Mouse (Mus musculus) MEL (cell line): ENCODE results near the gene Akr1d1. TPM values are rescaled to one million over a fixed set of nuclear protein-coding genes. Genes with fewer than 3 reads are reported as not detected.

Experiments used
- DNase-seq: peaks from one replicate; pipeline ENCODE4 v3.0.0; 2011; ENCODE audit warnings: low read depth, low spot score
- H3K27ac ChIP-seq: 2 replicates; pipeline ENCODE4 v1.5.1; 2012; ENCODE audit warnings: low read depth, mild to moderate bottlenecking, control low read depth, low read length, moderate library complexity; ENCODE audit not compliant: control insufficient read depth
- H3K27me3 ChIP-seq, 2 experiments: fragments of 150-350 bp in 1 of 2; sonication (generic) in 1 of 2; 2 replicates each; pipeline ENCODE4 v1.6.1; 2012; ENCODE audit warnings: low read length in 2 of 2, mild to moderate bottlenecking in 2 of 2, improper control_type of control experiment in 1 of 2, moderate library complexity in 1 of 2; ENCODE audit not compliant: insufficient read depth in 2 of 2, control insufficient read depth in 1 of 2
- H3K36me3 ChIP-seq, 2 experiments: 2 replicates each; pipeline ENCODE4 v1.6.1; 2012 to 2014; ENCODE audit warnings: low read length in 2 of 2, improper control_type of control experiment in 1 of 2, inconsistent platforms in 1 of 2, mild to moderate bottlenecking in 1 of 2; ENCODE audit not compliant: insufficient read depth in 2 of 2, control insufficient read depth in 1 of 2
- H3K4me1 ChIP-seq, 2 experiments: fragments of 150-350 bp in 1 of 2; sonication (generic) in 1 of 2; 2 replicates each; pipeline ENCODE4 v1.6.1; 2012; ENCODE audit warnings: low read length in 2 of 2, improper control_type of control experiment in 1 of 2, mild to moderate bottlenecking in 1 of 2; ENCODE audit not compliant: insufficient read depth in 2 of 2, control insufficient read depth in 1 of 2
- H3K4me3 ChIP-seq, 2 experiments: fragments of 150-350 bp in 1 of 2; sonication (generic) in 1 of 2; 2 replicates each; pipeline ENCODE4 v1.5.1; 2012; ENCODE audit warnings: low read depth in 2 of 2, low read length in 2 of 2, mild to moderate bottlenecking in 2 of 2, moderate library complexity in 2 of 2, control low read depth in 1 of 2, improper control_type of control experiment in 1 of 2; ENCODE audit not compliant: control insufficient read depth in 1 of 2, insufficient read depth in 1 of 2
- H3K79me2 ChIP-seq: 2 replicates; pipeline ENCODE4 v1.6.1; 2012; ENCODE audit warnings: mild to moderate bottlenecking, low read length, moderate library complexity; ENCODE audit not compliant: control insufficient read depth, poor library complexity, insufficient read depth
- H3K9ac ChIP-seq: 2 replicates; pipeline ENCODE4 v1.6.1; 2012; ENCODE audit warnings: low read depth, mild to moderate bottlenecking, control low read depth, low read length, moderate library complexity; ENCODE audit not compliant: control insufficient read depth, poor library complexity, severe bottlenecking
- H3K9me3 ChIP-seq: fragments of 150-350 bp; sonication (generic); replicated peaks from 2 replicates; pipeline ENCODE4 v1.6.1; 2012; ENCODE audit warnings: mild to moderate bottlenecking, low read length, improper control_type of control experiment, moderate library complexity; ENCODE audit not compliant: insufficient read depth
- CHD1 ChIP-seq: IDR thresholded peaks from 2 replicates; pipeline ENCODE4 v1.6.1; 2012; ENCODE audit warnings: low read depth, mild to moderate bottlenecking, inconsistent platforms, low read length, improper control_type of control experiment
- CHD2 ChIP-seq: IDR thresholded peaks from 2 replicates; pipeline ENCODE4 v1.6.1; 2011; ENCODE audit warnings: low read length, improper control_type of control experiment
- E2F4 ChIP-seq: IDR thresholded peaks from 2 replicates; pipeline ENCODE4 v1.6.1; 2011; ENCODE audit warnings: low read depth, low read length, improper control_type of control experiment, borderline replicate concordance
- ETS1 ChIP-seq: IDR thresholded peaks from 2 replicates; pipeline ENCODE4 v1.6.1; 2012; ENCODE audit warnings: low read depth, mild to moderate bottlenecking, inconsistent platforms, low read length, improper control_type of control experiment, moderate library complexity
- HCFC1 ChIP-seq: IDR thresholded peaks from 2 replicates; pipeline ENCODE4 v1.6.1; 2012; ENCODE audit warnings: low read depth, mild to moderate bottlenecking, inconsistent platforms, low read length, improper control_type of control experiment, moderate library complexity
- KAT2A ChIP-seq: conservative IDR thresholded peaks from 2 replicates; pipeline ENCODE4 v1.6.1; 2012; ENCODE audit warnings: low read depth, low read length, improper control_type of control experiment, inconsistent platforms
- MAFK ChIP-seq: IDR thresholded peaks from 2 replicates; pipeline ENCODE4 v1.6.1; 2011; ENCODE audit warnings: low read depth, mild to moderate bottlenecking, low read length, improper control_type of control experiment, borderline replicate concordance
- MEF2A ChIP-seq: IDR thresholded peaks from 2 replicates; pipeline ENCODE4 v1.6.1; 2014; ENCODE audit warnings: low read depth, mild to moderate bottlenecking, inconsistent platforms, low read length, improper control_type of control experiment; ENCODE audit not compliant: poor library complexity, insufficient replicate concordance, severe bottlenecking; ENCODE audit errors: extremely low read depth
- POLR2A ChIP-seq, 2 experiments: IDR thresholded peaks; 2 replicates each; pipeline ENCODE4 v1.6.1; 2011 to 2012; ENCODE audit warnings: low read length in 2 of 2, mild to moderate bottlenecking in 2 of 2, control low read depth in 1 of 2, improper control_type of control experiment in 1 of 2, low read depth in 1 of 2, moderate library complexity in 1 of 2; ENCODE audit not compliant: control insufficient read depth in 1 of 2, insufficient read depth in 1 of 2, poor library complexity in 1 of 2
- SIN3A ChIP-seq: IDR thresholded peaks from 2 replicates; pipeline ENCODE4 v1.6.1; 2012; ENCODE audit warnings: low read length, improper control_type of control experiment, inconsistent platforms
- SMC3 ChIP-seq: IDR thresholded peaks from 2 replicates; pipeline ENCODE4 v1.6.1; 2011; ENCODE audit warnings: low read depth, low read length, improper control_type of control experiment
- TBP ChIP-seq: IDR thresholded peaks from 2 replicates; pipeline ENCODE4 v1.8.0; 2011; ENCODE audit warnings: low read depth, low read length, improper control_type of control experiment
- TCF12 ChIP-seq: IDR thresholded peaks from 2 replicates; pipeline ENCODE4 v1.6.1; 2014; ENCODE audit warnings: low read depth, mild to moderate bottlenecking, inconsistent platforms, low read length, improper control_type of control experiment, moderate library complexity
- USF1 ChIP-seq: IDR thresholded peaks from 2 replicates; pipeline ENCODE4 v1.6.1; 2014; ENCODE audit warnings: low read depth, mild to moderate bottlenecking, inconsistent platforms, low read length, improper control_type of control experiment, moderate library complexity
- ZC3H11A ChIP-seq: IDR thresholded peaks from 2 replicates; pipeline ENCODE4 v1.6.1; 2012; ENCODE audit warnings: low read depth, mild to moderate bottlenecking, inconsistent platforms, low read length, improper control_type of control experiment
- ZKSCAN1 ChIP-seq: IDR thresholded peaks from 2 replicates; pipeline ENCODE4 v1.6.1; 2012; ENCODE audit warnings: low read depth, mild to moderate bottlenecking, inconsistent platforms, low read length, improper control_type of control experiment, moderate library complexity
- polyA plus RNA-seq, 2 experiments: library from polyadenylated mRNA; stranded (reverse) in 1 of 2; unstranded in 1 of 2; fragments of >175 nt in 1 of 2; fragments of >200 nt in 1 of 2; gene quantifications; 2 replicates each; pipeline versions ENCODE4 v1.2.1 to v1.2.4; 2012; ENCODE audit warnings: low replicate concordance in 2 of 2, low read depth in 1 of 2; ENCODE audit not compliant: insufficient read length in 2 of 2, insufficient read depth in 1 of 2, missing spikeins in 1 of 2
- total RNA-seq: library from RNA; depleted of rRNA; stranded (reverse); fragments of 300-350 nt; gene quantifications from 2 replicates; pipeline ENCODE4 v1.2.3, GENCODE M21; 2012

Gene Akr1d1
- total and polyA plus RNA-seq, 3 experiments = not detected

DNA sequence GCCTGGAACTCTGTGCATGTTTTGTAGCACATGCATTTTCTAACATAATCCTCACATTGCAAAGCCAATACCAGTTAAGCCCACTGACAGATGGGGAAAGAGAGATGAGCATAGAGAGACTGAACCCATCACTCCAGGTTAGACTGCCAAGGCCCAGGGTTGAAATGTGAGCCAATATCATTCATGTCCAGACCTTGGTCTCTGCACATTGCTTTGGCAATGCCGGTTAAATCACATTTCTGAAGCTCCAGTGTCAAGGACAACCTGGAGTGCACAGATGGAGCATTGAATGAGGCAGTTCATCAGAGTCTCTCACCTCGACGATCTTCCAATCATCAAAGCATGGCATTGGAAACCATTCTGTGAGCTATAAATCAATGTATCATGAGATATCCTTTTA, 2.1 kb downstream of the Akr1d1 start:
- no peaks in the 10 kb centered on the region for H3K36me3 ChIP-seq
- H3K4me1 ChIP-seq = no peaks in the 10 kb centered on the region
- no peaks in the 10 kb centered on the region for H3K79me2 ChIP-seq
- TF ChIP-seq E2F4 (no peak), HCFC1 (no peak), ZKSCAN1 (no peak), USF1 (no peak), CHD2 (no peak)
- no peak overlapping the region for H3K4me3 ChIP-seq
- DNase-seq = no peak
- no peak overlapping the region for H3K27ac ChIP-seq
- no peaks in the 10 kb centered on the region; a peak in 1 of 4 replicates for H3K27me3 ChIP-seq
- H3K9ac ChIP-seq = no peak overlapping the region
- no peaks in the 10 kb centered on the region for H3K9me3 ChIP-seq

DNA sequence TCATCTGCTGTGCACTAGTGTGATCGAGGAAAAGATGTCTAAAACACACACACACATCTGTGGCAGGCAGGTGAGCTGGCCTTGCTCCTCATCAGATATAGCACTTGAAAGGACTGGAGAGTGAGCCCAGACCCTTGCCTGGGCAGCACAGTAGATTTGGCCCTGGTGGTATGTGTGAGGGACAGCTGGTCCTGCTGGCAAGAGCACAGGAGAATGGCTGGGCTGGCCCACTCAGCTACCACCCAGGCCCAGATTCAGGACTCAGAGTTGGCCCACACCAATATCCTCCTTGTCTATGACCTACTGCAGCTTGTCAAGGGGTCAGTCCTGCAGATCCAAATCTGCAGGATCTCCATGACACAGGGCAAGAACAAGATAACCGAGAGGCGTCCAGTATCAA, 6.9 kb downstream of the Akr1d1 start:
- H3K36me3 ChIP-seq = no peaks in the 10 kb centered on the region
- TF ChIP-seq TCF12 = no peak
- no peak for TF ChIP-seq ZKSCAN1
- TF ChIP-seq ETS1 = no peak
- TF ChIP-seq E2F4 = no peak
- no peak for TF ChIP-seq MEF2A
- TF ChIP-seq ZC3H11A = no peak
- TF ChIP-seq SMC3 = no peak
- no peak for TF ChIP-seq TBP
- no peak for TF ChIP-seq CHD1
- no peak for TF ChIP-seq KAT2A
- no peaks in the 10 kb centered on the region for H3K4me1 ChIP-seq
- H3K27ac ChIP-seq = no peak overlapping the region
- H3K9me3 ChIP-seq = no peaks in the 10 kb centered on the region
- no peak overlapping the region for H3K4me3 ChIP-seq
- no peak overlapping the region for H3K9ac ChIP-seq
- DNase-seq = no peak
- H3K79me2 ChIP-seq = no peaks in the 10 kb centered on the region
- no peaks in the 10 kb centered on the region; a peak in 1 of 4 replicates for H3K27me3 ChIP-seq

DNA sequence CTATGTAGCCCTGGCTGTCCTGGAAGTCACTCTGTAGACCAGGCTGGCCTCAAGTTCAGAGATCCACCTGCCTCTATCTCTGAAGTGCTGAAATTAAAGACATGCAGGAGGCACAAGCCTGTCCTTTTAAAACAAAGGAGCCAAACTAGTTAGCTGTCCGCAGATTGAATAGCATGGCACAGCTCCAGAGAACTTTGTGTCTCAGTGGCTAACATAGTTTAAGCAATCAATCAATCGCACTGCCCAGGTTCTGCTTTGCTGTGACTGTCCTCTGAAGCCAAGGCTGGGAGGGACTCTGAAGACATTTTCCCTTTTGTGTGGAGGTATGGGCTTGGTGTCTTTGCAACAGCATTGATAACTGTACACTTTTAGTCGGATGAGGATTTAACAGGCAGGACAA, 7.8 kb downstream of the Akr1d1 start:
- Histone ChIP-seq H3K9ac (no peak overlapping the region), H3K4me1 (no peaks in the 10 kb centered on the region)

More for the DNA sequence above, 7.8 kb downstream of the Akr1d1 start:
- H3K36me3 ChIP-seq = no peaks in the 10 kb centered on the region
- no peak overlapping the region for H3K4me3 ChIP-seq
- no peak for DNase-seq
- TF ChIP-seq POLR2A (IDR thresholded peaks at IDR 0.05; ENCODE audit: control insufficient read depth in 1 of 2, insufficient read depth in 1 of 2, low read depth in 1 of 2, low read length in 2 of 2, poor library complexity in 1 of 2) (no peak), MEF2A (no peak), MAFK (no peak), SIN3A (no peak)
- no peaks in the 10 kb centered on the region; a peak in 1 of 4 replicates for H3K27me3 ChIP-seq
- H3K27ac ChIP-seq = no peak overlapping the region
- no peaks in the 10 kb centered on the region for H3K9me3 ChIP-seq
- no peaks in the 10 kb centered on the region for H3K79me2 ChIP-seq
